Mouse (Mus musculus) small intestine, adult 2 months (tissue): ENCODE measurements around the gene Wfikkn1.

ENCODE experiments used
- CTCF ChIP-seq: fragments of 200-500 bp; IDR thresholded peaks from 2 replicates; pipeline ENCODE4 v1.5.1; 2012; ENCODE audit warnings: low read depth, mild to moderate bottlenecking, control low read depth, inconsistent platforms, low read length, moderate library complexity, mixed read lengths; ENCODE audit not compliant: insufficient replicate concordance, insufficient read length; ENCODE audit errors: extremely low read depth
- POLR2A ChIP-seq: fragments of 200-500 bp; IDR thresholded peaks from 2 replicates; pipeline ENCODE4 v1.6.1; 2012; ENCODE audit warnings: low read depth, mild to moderate bottlenecking, control low read depth, inconsistent platforms, low read length, moderate library complexity

- TF ChIP-seq CTCF (no peak), POLR2A (no peak)
These were observed 6.8 kb upstream of the Wfikkn1 start for GRCm38 (mm10) chr17:25887467-25887866.
